Mouse (Mus musculus) G1E (cell line): ENCODE results near the gene Gpr15. TPM values are rescaled to one million over a fixed set of nuclear protein-coding genes. Genes with fewer than 3 reads are reported as not detected.

ENCODE experiments used
- ATAC-seq: 2 replicates; pipeline ENCODE4 v1.8.0; 2016; ENCODE audit warnings: mild to moderate bottlenecking; ENCODE audit not compliant: insufficient number of reproducible peaks, poor library complexity, low FRiP score, severe bottlenecking; ENCODE audit errors: extremely low read depth
- DNase-seq: peaks from one replicate; pipeline ENCODE4 v3.0.0; 2012; ENCODE audit warnings: low spot score
- H3K27me3 ChIP-seq: 2 replicates; pipeline ENCODE4 v1.6.1; 2012; ENCODE audit warnings: mild to moderate bottlenecking, low read length, inconsistent platforms; ENCODE audit not compliant: insufficient read depth
- H3K36me3 ChIP-seq: replicated peaks from 2 replicates; pipeline ENCODE3; 2012; ENCODE audit warnings: mild to moderate bottlenecking, inconsistent platforms
- H3K4me1 ChIP-seq: 2 replicates; pipeline ENCODE4 v1.6.1; 2012; ENCODE audit warnings: low read depth, low read length, inconsistent platforms, mixed read lengths; ENCODE audit not compliant: insufficient read depth
- H3K4me3 ChIP-seq: 2 replicates; pipeline ENCODE4 v1.5.1; 2012; ENCODE audit warnings: low read depth, mild to moderate bottlenecking, inconsistent platforms, low read length, moderate library complexity, mixed read lengths
- H3K9me3 ChIP-seq: replicated peaks from 2 replicates; pipeline ENCODE4 v1.6.1; 2012; ENCODE audit warnings: inconsistent platforms
- CTCF ChIP-seq: IDR thresholded peaks from 2 replicates; pipeline ENCODE4 v1.5.1; 2012; ENCODE audit warnings: low read depth, low read length, inconsistent platforms, mixed read lengths
- GATA1 ChIP-seq: IDR thresholded peaks from 2 replicates; pipeline ENCODE4 v1.6.1; 2012; ENCODE audit warnings: borderline replicate concordance, low read length, inconsistent platforms, mixed read lengths
- GATA2 ChIP-seq: IDR thresholded peaks from 2 replicates; pipeline ENCODE4 v1.6.1; 2012; ENCODE audit warnings: low read depth, low read length, inconsistent platforms, borderline replicate concordance
- POLR2AphosphoS5 ChIP-seq: IDR thresholded peaks from 2 replicates; pipeline ENCODE4 v1.6.1; 2012; ENCODE audit warnings: low read depth, low read length, inconsistent platforms; ENCODE audit not compliant: insufficient replicate concordance
- TAL1 ChIP-seq: conservative IDR thresholded peaks from 2 replicates; pipeline ENCODE4 v1.6.1; 2012; ENCODE audit warnings: low read depth, low read length, inconsistent platforms, mixed read lengths
- polyA plus RNA-seq: library from polyadenylated mRNA; stranded (reverse); fragments of >175 nt; gene quantifications from 2 replicates; pipeline ENCODE4 v1.2.3, GENCODE M21; 2012
- total RNA-seq, 2 experiments: library from RNA; stranded (forward) in 1 of 2; stranded (reverse) in 1 of 2; fragments of 200-1000 nt in 1 of 2; fragments of >200 nt in 1 of 2; fragmentation: Nextera tagmentation in 1 of 2; gene quantifications; 2 replicates each; pipeline ENCODE4 v1.2.3; 2014 to 2017

The Gpr15 gene
- total and polyA plus RNA-seq, 3 experiments, result 0.11 TPM; not detected in 2

DNA sequence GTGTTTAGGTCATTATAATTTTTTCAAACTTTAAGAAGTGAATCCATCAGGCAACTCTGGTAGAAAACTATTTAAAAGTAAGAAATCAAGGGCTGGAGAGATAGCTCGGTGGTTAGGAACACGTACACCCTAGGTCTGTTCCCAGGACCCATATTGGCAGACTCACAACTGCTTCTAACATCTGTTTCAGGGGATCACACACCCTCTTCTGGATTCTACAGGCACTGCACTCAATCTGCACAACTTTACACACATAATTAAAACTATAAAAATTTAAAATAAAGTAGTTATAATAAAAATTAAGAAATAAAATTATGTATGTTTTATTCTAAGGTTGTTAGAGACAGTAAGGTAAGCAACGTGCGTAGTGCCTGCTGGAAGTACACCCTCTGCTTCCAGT lies 19.3 kb upstream of the Gpr15 start:
- no peaks in the 10 kb centered on the region; the same call in 1 of the 2 replicates for H3K9me3 ChIP-seq
- H3K4me1 ChIP-seq, result peaks cover 7% of the 10 kb centered on the region; the same call in 1 of the 2 replicates
- no peaks in the 10 kb centered on the region for H3K27me3 ChIP-seq
- H3K36me3 ChIP-seq, result peaks cover 18% of the 10 kb centered on the region
- ATAC-seq (no peak), DNase-seq (no peak)
- TF ChIP-seq GATA2 (no peak), POLR2AphosphoS5 (no peak), TAL1 (no peak), GATA1 (no peak), CTCF (no peak)
- no peak overlapping the region for H3K4me3 ChIP-seq

DNA sequence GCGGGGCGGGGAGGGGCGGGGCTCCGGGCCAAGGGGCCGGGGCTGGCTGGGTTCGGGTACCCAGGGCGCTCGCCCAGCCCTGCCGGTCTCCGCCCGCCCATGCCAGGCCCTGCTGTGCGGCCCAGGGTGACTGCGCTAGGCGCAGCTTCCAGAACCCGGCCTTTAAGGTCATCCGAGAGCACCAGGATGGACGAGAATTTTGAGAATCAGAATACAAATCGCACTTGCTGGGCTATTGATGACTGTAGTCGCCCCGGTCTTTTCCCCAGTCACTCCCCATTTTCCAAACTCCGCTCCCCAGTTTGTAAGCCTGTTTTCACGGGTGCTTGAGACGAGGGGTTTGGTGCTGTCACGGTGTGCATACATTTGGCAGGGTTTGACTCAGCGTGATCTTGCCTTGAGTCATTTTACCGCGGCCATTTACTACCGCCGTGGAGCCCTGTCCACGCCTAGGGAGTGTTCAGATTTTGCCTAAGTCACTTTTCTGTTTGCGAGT lies 9.4 kb upstream of the Gpr15 start:
- Histone ChIP-seq H3K4me3 (peak overlapping the region; percentile 82), H3K36me3 (peaks cover 36% of the 10 kb centered on the region), H3K4me1 (peaks cover 23% of the 10 kb centered on the region), H3K27me3 (no peaks in the 10 kb centered on the region; the same call in 1 of the 2 replicates), H3K9me3 (no peaks in the 10 kb centered on the region)
- no peak for TF ChIP-seq POLR2AphosphoS5
- no peak for TF ChIP-seq CTCF
- TF ChIP-seq TAL1, result no peak
- TF ChIP-seq GATA2, result no peak
- no peak for TF ChIP-seq GATA1
- ATAC-seq, result 0 out of 2 replicates have a peak, but pooled peaks have one; percentile 10
- DNase-seq, result peak; percentile 19

DNA sequence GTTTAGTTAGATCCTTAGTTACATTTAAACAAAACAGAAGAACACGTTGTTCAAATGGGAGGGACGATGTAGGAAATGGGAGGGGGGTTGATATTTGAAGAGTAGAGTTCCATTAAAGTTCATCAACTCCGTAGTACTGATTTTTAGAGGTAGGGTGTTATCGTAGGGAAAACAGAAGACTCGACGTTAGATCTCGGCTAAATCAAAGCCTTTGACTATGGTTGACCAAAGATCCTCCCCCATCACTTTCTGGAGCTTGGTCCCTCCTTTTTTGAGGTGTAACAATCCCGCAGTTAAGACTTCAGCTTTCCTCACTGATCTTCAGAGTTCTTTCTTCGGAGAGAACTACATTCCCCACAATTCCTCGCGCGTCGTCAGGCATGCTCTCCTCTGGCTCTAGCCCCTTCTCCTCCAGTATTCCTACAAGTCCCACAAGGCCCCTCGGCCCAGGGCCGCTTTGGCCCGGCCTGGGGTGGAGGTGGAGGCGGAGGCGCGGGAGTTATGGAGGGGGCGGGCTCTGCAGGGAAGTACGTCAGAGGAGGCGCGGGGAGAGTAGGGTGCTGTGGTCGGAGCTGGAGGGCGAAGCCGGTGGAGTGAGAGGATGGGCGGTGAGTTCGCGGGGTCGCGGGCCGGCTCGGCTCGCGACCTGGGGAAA lies 8.7 kb upstream of the Gpr15 start, which contains the start of gene Cldnd1:
Gene Cldnd1 (plus strand): TSS at position 434 of the 655 bp plus-strand sequence.
- Histone ChIP-seq H3K27me3 (no peaks in the 10 kb centered on the region; the same call in 1 of the 2 replicates), H3K9me3 (no peaks in the 10 kb centered on the region), H3K4me1 (peaks cover 23% of the 10 kb centered on the region), H3K4me3 (peak within 1 kb of the TSS; percentile 82), H3K36me3 (peaks cover 31% of the 10 kb centered on the region)
- TF ChIP-seq GATA1 (no peak), GATA2 (no peak), TAL1 (no peak), POLR2AphosphoS5 (no peak)
- ATAC-seq (peak; percentile 100), DNase-seq (peak; percentile 97)

DNA sequence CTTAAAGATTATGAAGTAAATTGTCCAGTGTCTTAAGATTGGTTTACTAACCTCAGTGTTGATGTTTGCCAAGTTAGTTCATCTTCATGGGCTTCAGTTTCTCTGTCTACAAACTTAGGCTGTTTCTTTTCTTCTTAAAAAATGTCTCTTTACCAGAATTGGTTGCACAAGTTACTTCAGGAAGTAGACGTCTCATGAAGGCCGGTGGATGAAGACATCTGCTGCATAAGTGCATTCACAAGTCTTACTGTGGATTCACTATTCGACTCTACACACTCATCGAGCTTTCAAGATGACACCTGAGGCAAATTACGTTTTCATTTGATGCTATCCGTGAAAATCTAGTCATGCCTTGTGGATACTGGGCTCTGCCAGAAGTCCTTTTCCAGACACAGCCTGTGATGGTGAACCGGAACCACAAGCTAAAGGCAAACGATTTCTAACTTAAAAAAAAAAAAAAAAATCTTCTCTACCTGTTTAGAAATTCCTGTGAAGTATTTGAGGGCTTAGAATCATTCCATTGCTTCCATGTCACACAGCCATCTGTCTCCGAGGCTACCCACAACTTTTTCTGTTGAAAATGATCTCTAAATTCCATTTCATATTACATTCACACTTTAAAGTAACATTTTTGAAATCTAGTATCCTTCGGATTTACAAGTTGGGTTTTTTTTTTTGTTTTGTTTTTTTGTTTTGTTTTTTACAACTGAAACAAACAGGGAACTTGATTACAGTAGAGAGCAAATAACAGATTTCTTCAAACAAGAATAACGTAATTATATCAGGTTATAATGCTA lies 8.0 kb upstream of the Gpr15 start:
- TF ChIP-seq POLR2AphosphoS5, result no peak
- TF ChIP-seq GATA1, result no peak
- TF ChIP-seq CTCF, result no peak
- TF ChIP-seq GATA2, result no peak
- TF ChIP-seq TAL1, result no peak
- no peaks in the 10 kb centered on the region; the same call in 1 of the 2 replicates for H3K27me3 ChIP-seq
- no peak overlapping the region for H3K4me3 ChIP-seq
- DNase-seq, result no peak
- no peak for ATAC-seq
- no peaks in the 10 kb centered on the region for H3K9me3 ChIP-seq
- H3K4me1 ChIP-seq, result peaks cover 27% of the 10 kb centered on the region
- peaks cover 24% of the 10 kb centered on the region for H3K36me3 ChIP-seq

DNA sequence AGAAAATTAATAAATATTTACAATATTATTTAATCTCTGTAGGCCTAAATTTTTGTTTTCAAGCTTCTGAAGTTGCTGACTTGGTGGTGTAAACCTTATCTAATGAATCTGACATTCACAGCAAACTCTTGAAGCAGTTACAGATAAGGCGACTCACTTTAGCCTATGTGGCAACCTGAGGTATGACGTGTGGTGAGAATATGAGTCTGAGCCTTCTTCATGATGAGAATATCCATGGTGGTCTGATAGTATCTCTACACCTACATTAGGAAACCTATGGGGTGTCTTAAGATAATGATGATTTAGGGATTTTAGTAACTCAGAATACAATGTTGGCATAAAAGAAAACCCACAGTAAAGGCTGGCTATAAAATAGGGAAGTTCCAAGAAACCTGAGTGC lies 3.4 kb upstream of the Gpr15 start:
- TF ChIP-seq GATA1, result no peak
- TF ChIP-seq TAL1, result no peak
- no peak for TF ChIP-seq GATA2
- no peak for TF ChIP-seq POLR2AphosphoS5
- TF ChIP-seq CTCF, result no peak
- Histone ChIP-seq H3K36me3 (no peaks in the 10 kb centered on the region), H3K27me3 (peaks cover 3% of the 10 kb centered on the region; the same call in 1 of the 2 replicates), H3K4me3 (no peak overlapping the region), H3K4me1 (peaks cover 15% of the 10 kb centered on the region), H3K9me3 (no peaks in the 10 kb centered on the region)
- DNase-seq, result no peak
- ATAC-seq, result no peak; the same call in 1 of the 2 replicates

DNA sequence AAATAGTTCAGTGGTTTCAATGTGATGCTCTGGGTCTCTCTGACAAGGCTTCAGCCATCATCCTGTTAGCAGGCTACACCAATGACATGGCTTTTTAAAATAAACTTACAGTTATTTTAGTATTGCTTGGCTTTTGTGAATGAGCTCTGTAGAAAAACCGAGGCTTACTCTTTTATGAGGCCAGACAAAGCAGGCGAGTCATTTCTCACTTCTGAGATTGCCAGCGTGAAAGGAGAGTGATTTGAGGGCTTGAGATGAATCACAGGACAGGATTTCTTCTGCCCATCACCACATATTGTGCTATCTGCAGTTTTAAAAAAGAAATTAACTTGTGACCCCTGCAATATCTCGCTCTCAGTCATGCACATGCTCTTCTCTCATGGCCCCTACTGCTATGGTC lies 3.9 kb downstream of the Gpr15 start:
- Histone ChIP-seq H3K4me3 (no peak overlapping the region), H3K9me3 (no peaks in the 10 kb centered on the region), H3K36me3 (no peaks in the 10 kb centered on the region), H3K27me3 (peaks cover 3% of the 10 kb centered on the region; the same call in 1 of the 2 replicates), H3K4me1 (peaks cover 5% of the 10 kb centered on the region; the same call in 1 of the 2 replicates)
- DNase-seq (no peak), ATAC-seq (no peak)
- TF ChIP-seq CTCF (no peak), GATA1 (no peak), POLR2AphosphoS5 (no peak), TAL1 (no peak)
